Mouse (Mus musculus) forebrain, embryonic 11.5 days (tissue): ENCODE data around the gene Hesx1. TPM values are rescaled to one million over a fixed set of nuclear protein-coding genes. Genes with fewer than 3 reads are reported as not detected.
"Not testable (repeated sequence)": the region's sequence is repeated elsewhere in the genome, so short reads cannot be mapped to it uniquely, and the experiment has no call there.

ENCODE experiments used
- ATAC-seq: fragments of 200-750 bp; cut with Nextera tagmentation; replicated peaks from 2 replicates; pipeline ENCODE4 v1.8.0; 2017; ENCODE audit warnings: moderate TSS enrichment; ENCODE audit not compliant: low FRiP score
- DNase-seq: peaks from one replicate; pipeline ENCODE4 v3.0.0-alpha.2; 2017; ENCODE audit warnings: low spot score
- H3K27ac ChIP-seq: fragments of 300-500 bp; sonication (generic); 2 replicates; pipeline ENCODE4 v1.5.1; 2014; ENCODE audit warnings: low read depth, low read length
- H3K27me3 ChIP-seq: fragments of 300-500 bp; sonication (generic); 2 replicates; pipeline ENCODE4 v1.6.1; 2014; ENCODE audit warnings: mild to moderate bottlenecking, low read length, mixed read lengths; ENCODE audit not compliant: control insufficient read depth, insufficient read depth
- H3K36me3 ChIP-seq: fragments of 300-500 bp; sonication (generic); 2 replicates; pipeline ENCODE4 v1.6.1; 2014; ENCODE audit warnings: mild to moderate bottlenecking, low read length, moderate library complexity, mixed read lengths; ENCODE audit not compliant: control insufficient read depth, insufficient read depth
- H3K4me1 ChIP-seq: fragments of 300-500 bp; sonication (generic); replicated peaks from 2 replicates; pipeline ENCODE4 v1.6.1; 2014; ENCODE audit warnings: low read length, mixed read lengths; ENCODE audit not compliant: control insufficient read depth, insufficient read depth
- H3K4me2 ChIP-seq: fragments of 300-500 bp; sonication (generic); 2 replicates; pipeline ENCODE4 v1.6.1; 2014; ENCODE audit warnings: low read depth, mild to moderate bottlenecking, low read length, moderate library complexity, mixed read lengths; ENCODE audit not compliant: severe bottlenecking
- H3K4me3 ChIP-seq: fragments of 300-500 bp; sonication (generic); 2 replicates; pipeline ENCODE4 v1.5.1; 2014; ENCODE audit warnings: low read depth, low read length
- H3K9ac ChIP-seq: fragments of 300-500 bp; sonication (generic); 2 replicates; pipeline ENCODE4 v1.6.1; 2014; ENCODE audit warnings: low read length
- H3K9me3 ChIP-seq: fragments of 300-500 bp; sonication (generic); 2 replicates; pipeline ENCODE4 v1.6.1; 2016; ENCODE audit warnings: low read length, mixed read lengths; ENCODE audit not compliant: control insufficient read depth
- WGBS: fragments of 180-500 bp; shearing (Covaris S2); extraction: QIAGEN DNeasy Blood & Tissue Kit; methylation state at CpG from one replicate; pipeline ENCODE4 v1.1.7; 2014; 5-methylcytosine and 5-hydroxymethylcytosine counted together
- polyA plus RNA-seq: library from polyadenylated mRNA; unstranded; fragments of >200 nt; fragmentation: Nextera tagmentation; extraction: Ambion mirVana; gene quantifications from 2 replicates; pipeline ENCODE4 v1.2.1, GENCODE M21; 2014

The Hesx1 gene
- 0.52 TPM in 1 of 2 replicates, not detected in the other for polyA plus RNA-seq

DNA sequence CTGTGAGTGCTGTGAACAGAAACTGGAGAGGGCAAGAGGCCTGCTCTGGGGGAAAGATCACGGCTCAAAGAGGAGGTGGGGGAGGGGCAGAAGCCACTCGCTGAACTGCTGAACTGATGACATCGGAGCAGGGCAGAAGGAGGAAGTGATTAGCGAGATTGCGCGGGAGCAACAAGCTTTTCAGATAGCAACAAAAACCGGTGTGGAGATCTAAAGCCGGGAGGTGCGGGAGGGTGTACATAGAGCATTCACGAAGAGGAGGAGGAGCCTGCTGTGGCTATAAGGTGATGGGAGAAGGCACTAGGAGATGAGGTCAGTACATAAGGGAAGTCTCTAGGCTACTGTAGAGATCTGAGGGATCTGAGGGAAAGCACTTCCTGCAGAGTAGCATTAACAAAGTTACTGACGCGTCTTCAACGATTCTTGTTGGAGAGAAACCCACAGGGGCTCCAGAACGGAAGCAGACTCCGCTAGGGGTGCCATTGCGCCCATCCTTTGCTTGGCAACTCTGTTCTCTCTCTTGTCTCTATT is at the start of gene Hesx1:
TSS of gene Hesx1 (plus strand) at position 206 of the 531 bp plus-strand sequence.
- H3K9ac ChIP-seq = peak within 1 kb of the TSS; percentile 43
- H3K27me3 ChIP-seq = peaks cover 5% of the 10 kb centered on the region; the same call in 1 of the 2 replicates
- DNase-seq = peak; percentile 71
- 0 out of 2 replicates have a peak, but pooled peaks cover 4% of the 10 kb centered on the region for H3K4me1 ChIP-seq
- H3K36me3 ChIP-seq = no peaks in the 10 kb centered on the region
- peak within 1 kb of the TSS; percentile 47 for H3K4me2 ChIP-seq
- H3K27ac ChIP-seq = no peak within 1 kb of the TSS
- no peak for ATAC-seq
- no peaks in the 10 kb centered on the region for H3K9me3 ChIP-seq
- 13% methylated on average over 16 of the region's 16 CpGs for WGBS
- H3K4me3 ChIP-seq = peak within 1 kb of the TSS; percentile 11

- not testable (repeated sequence) for H3K4me2 ChIP-seq, ATAC-seq, H3K4me1 ChIP-seq, H3K36me3 ChIP-seq, H3K27me3 ChIP-seq, H3K9ac ChIP-seq, H3K9me3 ChIP-seq, H3K27ac ChIP-seq, DNase-seq, H3K4me3 ChIP-seq
- WGBS = 78% methylated on average over 2 of the region's 2 CpGs
These were observed 38.1 kb upstream of the Hesx1 start for GRCm38 (mm10) chr14:26956139-26956538.

DNA sequence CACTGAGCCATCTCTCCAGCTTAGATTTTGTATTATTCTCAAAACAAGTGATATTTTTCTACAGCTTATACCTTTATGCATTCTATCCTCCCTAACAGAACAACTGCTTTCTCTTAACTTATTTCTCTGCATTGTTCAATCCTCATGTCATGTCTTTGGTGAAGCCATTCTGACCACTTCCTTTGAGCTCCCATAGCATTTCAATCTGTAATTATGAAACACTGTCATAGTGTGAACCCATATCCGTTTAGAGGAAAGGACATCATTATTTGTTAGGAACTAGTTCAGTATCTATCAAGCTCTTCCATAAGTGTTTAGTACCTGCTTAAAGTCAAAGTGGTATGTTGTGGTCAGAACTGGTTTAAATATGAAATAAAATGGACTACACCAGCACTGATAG is 33.7 kb upstream of the Hesx1 start:
- Histone ChIP-seq H3K9me3 (no peaks in the 10 kb centered on the region), H3K4me3 (no peak overlapping the region), H3K27ac (no peak overlapping the region), H3K9ac (no peak overlapping the region), H3K36me3 (no peaks in the 10 kb centered on the region; the same call in 1 of the 2 replicates), H3K4me1 (no peaks in the 10 kb centered on the region), H3K4me2 (no peak overlapping the region), H3K27me3 (no peaks in the 10 kb centered on the region)
- ATAC-seq (no peak), DNase-seq (no peak)
- WGBS = 86% methylated on average over 1 of the region's 1 CpGs

- H3K36me3 ChIP-seq = no peaks in the 10 kb centered on the region
- DNase-seq = no peak
- H3K4me3 ChIP-seq = peak overlapping the region; percentile 89
- no peaks in the 10 kb centered on the region; the same call in 1 of the 2 replicates for H3K27me3 ChIP-seq
- WGBS = 81% methylated on average over 3 of the region's 3 CpGs
- no peak overlapping the region for H3K27ac ChIP-seq
- H3K9ac ChIP-seq = peak overlapping the region; percentile 82
- H3K9me3 ChIP-seq = no peaks in the 10 kb centered on the region
- ATAC-seq = no peak
- peak overlapping the region; percentile 67 for H3K4me2 ChIP-seq
- no peaks in the 10 kb centered on the region for H3K4me1 ChIP-seq
These were observed 25.1 kb upstream of the Hesx1 start for GRCm38 (mm10) chr14:26969164-26969563.

DNA sequence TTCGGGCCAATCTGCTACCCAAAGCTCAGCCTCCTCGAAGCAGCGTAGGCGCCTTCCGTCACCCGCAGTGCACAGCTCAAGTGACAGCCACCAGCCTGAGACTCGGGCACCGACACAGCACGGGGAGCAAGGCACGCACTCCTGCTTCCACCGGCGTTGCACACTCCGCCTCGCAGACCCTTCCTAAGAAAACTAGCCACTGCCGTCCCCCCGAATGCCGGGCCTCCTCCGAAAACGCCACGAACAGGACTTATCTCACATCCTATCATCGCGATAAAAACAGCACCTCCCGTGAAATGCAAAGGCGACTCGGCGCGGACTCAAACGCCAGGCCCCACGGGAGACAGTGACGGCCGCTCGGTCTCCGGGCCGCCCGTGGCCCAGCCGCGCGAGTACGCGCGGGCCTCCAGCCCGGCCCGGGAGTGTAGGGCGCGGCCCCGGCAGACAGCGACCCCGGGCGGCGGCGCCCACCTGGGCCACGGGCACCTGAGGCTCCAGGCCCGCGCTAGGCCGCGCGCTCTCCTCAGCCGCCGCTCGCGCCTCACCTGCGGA is 24.3 kb upstream of the Hesx1 start:
- Histone ChIP-seq H3K4me1 (no peaks in the 10 kb centered on the region), H3K4me3 (peak overlapping the region; percentile 89), H3K27me3 (no peaks in the 10 kb centered on the region; the same call in 1 of the 2 replicates), H3K4me2 (peak overlapping the region; percentile 67), H3K9me3 (no peaks in the 10 kb centered on the region), H3K9ac (peak overlapping the region; percentile 82), H3K27ac (peak overlapping the region; percentile 70), H3K36me3 (no peaks in the 10 kb centered on the region)
- DNase-seq (peak; percentile 81), ATAC-seq (peak; percentile 44)
- WGBS = under 1% methylated on average over 40 of the region's 62 CpGs

- Histone ChIP-seq H3K4me2 (peak overlapping the region; percentile 67), H3K36me3 (no peaks in the 10 kb centered on the region), H3K9ac (peak overlapping the region; percentile 82), H3K9me3 (no peaks in the 10 kb centered on the region), H3K4me3 (peak overlapping the region; percentile 89), H3K27ac (peak overlapping the region; percentile 70), H3K27me3 (no peaks in the 10 kb centered on the region; the same call in 1 of the 2 replicates), H3K4me1 (no peaks in the 10 kb centered on the region)
- ATAC-seq (peak; percentile 99), DNase-seq (peak; percentile 99)
- WGBS = under 1% methylated on average over 42 of the region's 53 CpGs
These were observed 23.7 kb upstream of the Hesx1 start for GRCm38 (mm10) chr14:26970439-26970932.

DNA sequence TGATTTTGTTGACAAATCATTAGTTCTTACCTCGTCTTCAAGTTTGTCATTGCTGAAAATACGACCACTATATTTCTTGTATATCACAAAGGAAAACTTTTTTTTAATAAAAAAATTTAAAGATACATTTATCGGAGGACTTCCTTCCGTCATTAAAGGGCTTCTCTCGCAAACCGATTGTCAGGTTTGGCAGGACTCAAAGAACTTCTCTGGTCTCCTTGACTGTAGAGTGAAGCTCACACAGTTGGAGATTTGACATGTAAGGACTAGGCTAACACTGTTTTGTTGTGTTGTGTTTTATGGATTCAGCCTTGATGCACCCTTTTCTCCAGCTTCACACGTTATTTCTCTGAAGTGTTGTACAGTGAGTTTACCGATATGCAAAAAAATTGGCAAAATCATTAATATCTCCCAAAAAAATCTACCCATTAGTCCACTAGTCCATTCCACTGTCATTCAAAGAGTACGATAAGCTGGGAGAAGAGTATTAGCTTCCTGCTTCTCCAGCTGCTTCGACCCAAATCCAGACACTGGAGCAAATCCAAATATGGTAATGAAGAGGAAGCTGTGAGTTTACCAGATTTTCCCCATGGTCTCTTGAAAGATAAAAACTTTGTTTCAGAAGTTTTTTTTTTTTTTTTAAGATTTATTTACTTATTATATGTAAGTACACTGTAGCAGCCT is 23.0 kb upstream of the Hesx1 start, which contains the start of gene Appl1:
TSS of gene Appl1 (minus strand) at position 127 of the 684 bp plus-strand sequence.
- H3K4me1 ChIP-seq = no peaks in the 10 kb centered on the region
- peak within 1 kb of the TSS; percentile 67 for H3K4me2 ChIP-seq
- WGBS = 49% methylated on average over 10 of the region's 10 CpGs
- H3K27ac ChIP-seq = peak within 1 kb of the TSS; percentile 70
- H3K36me3 ChIP-seq = no peaks in the 10 kb centered on the region
- H3K9ac ChIP-seq = peak within 1 kb of the TSS; percentile 82
- H3K4me3 ChIP-seq = peak within 1 kb of the TSS; percentile 89
- DNase-seq = no peak
- no peaks in the 10 kb centered on the region; the same call in 1 of the 2 replicates for H3K27me3 ChIP-seq
- H3K9me3 ChIP-seq = no peaks in the 10 kb centered on the region
- no peak for ATAC-seq

DNA sequence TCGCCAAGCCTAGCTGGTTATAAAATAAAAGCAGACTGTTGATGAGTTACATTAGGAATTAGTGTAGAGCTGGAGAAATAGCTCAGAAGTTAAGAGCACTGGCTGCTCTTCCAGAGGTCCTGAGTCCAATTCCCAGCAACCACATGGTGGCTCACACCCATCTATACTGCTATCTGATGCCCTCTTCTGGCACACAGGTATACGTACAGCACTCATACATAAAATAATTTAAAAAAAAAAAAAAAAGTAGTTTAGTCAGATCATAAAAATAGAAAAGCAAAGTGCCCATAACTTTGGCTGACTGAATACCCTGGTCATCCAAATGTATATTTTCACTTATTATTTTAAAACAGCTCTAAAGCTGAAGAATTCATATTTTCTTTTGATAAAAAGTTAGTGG is 21.1 kb upstream of the Hesx1 start:
- Histone ChIP-seq H3K9ac (no peak overlapping the region), H3K9me3 (no peaks in the 10 kb centered on the region), H3K27me3 (no peaks in the 10 kb centered on the region; the same call in 1 of the 2 replicates), H3K4me3 (no peak overlapping the region), H3K4me2 (no peak overlapping the region), H3K4me1 (no peaks in the 10 kb centered on the region), H3K27ac (no peak overlapping the region), H3K36me3 (no peaks in the 10 kb centered on the region)
- WGBS = 75% methylated on average over 2 of the region's 2 CpGs
- DNase-seq (no peak), ATAC-seq (no peak)
